Mouse (Mus musculus) cerebellum, postnatal 10 days (tissue): Measurements from ENCODE around the gene Rnf217.
A peak's percentile ranks its signal among the peaks of the same experiment; 100 is the strongest.

Experiments
- DNase-seq, 2 experiments: peaks; one replicate each; pipeline ENCODE4 v3.0.0; 2021; ENCODE audit warnings: mixed read lengths in 2 of 2

The Rnf217 gene

DNA sequence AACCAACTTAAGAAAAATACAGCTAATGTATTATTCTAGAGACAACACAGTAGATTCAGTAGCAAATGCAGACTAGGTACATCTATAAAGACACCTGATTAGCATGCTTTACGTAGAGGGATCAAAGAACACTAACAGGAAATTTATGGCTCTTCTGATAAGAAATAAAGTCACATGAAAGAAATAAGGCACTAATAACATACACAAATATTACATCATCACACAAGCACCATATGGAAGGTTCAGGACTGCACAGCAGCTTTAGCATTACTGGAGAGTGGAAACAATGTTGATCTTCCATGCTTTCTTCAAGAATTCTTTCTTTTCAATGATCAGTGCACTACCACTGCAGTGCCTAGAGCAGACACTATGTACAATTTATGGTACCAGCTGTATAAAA lies 114.7 kb downstream of the Rnf217 start:
- DNase-seq, result no peak

DNA sequence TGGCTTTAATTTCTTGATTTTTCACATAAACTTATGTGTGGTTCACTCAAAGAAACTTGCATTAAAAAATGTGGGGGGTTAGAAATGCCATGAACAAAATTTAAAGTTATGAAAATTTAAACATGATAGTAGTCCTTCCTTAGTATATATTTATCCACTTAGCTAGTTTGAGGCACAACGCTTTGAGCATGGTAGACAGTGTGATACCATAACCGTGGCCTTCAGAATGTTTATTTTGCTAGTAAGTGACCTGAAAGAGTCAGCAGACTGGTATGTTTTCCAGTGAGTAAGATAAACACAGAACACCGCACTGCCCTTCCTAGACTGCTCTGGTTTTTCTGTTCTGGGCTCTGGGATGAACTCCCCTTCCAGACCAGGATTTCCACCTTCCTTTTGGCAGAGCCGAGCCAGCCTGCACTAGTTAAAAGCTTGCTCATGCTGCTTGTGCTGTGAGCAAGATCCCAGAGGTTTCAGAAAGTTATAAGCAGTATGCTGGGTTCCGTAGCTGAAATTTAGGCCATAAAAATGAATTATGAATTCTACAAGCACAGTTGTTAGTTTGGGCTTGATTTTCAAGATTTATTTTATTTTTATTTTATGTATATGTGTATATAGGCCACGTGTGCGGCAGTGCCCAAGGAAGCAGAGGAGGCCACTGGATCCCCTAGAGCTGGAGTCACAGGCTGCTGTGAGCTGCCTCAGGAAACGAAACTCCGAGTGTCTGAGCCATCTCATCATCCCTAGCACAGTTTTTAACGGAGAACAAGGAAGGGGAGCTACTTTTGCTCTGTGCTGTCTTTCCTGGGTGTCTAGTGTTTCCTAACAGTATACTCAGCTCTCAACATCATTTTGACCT lies 141.7 kb downstream of the Rnf217 start:
- DNase-seq, result no peak

DNA sequence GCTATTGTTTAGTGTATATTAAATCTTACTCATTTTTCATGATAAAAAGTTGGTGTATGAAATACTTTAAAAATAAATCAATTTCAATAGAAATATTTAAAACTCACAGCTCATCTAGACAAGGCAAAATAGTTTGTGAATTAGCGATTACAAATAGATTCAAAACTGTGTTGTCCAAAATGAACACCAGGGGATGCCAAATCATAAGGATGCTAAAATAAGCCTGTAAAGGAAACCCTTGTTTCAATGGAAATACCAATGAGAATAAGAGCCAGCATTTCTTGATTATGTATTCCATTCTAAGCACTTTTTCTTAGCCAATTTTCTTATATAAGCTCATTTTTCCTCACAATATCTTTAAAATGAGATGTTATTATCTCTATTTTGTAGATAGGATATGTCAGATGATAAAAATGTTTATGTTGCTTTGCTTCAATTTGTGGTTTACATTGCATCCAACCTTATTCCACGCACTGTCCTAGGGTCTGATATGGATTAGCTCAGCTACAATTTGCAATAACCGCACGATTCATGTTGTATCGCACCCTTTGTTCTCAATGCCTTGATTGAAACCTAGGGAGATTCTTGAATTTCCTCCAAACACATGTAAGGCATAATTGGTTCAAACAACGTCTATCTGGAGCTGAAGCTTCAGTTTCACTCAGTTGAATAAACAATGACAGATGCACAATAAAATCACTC lies 143.0 kb downstream of the Rnf217 start:
- DNase-seq, result peak; percentile 34 to 54

DNA sequence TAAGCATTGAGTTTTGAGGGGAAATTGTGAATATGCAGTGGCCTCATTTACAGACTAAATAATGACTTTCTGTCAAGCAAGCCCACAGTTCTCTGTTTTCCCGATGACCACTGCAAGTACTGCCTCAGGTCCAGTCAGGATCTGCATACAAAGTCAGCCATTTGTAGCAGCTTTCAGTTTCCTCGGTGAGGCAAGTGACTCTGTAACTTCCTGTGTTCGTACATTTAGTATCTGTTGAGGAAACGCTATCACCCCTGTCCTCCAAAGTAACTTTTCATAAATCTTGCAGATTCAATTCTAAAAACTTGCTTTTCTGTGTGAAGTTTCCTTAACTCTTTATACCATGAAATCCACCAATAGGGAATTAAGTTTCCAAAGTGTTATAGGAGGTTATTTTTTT lies 143.6 kb downstream of the Rnf217 start:
- no peak for DNase-seq

DNA sequence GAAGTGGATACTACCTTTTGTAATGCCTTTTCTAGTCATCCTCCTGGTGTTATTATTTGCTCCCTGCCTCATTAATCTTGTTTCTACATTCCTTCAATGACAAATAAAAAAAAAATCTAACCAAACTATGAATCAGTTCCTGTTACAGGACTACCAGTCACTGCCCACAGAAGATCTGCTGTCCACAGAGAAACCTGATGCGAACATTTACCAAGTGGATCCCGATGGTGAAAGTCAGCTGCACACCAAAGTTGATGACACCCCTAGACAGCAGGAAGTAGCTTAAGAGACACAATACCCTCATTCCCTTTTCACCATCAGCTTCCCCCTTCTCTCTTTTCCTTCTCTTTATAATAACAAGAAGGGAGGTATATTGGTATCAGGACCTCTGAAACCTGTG lies 145.9 kb downstream of the Rnf217 start:
- DNase-seq, result no peak

DNA sequence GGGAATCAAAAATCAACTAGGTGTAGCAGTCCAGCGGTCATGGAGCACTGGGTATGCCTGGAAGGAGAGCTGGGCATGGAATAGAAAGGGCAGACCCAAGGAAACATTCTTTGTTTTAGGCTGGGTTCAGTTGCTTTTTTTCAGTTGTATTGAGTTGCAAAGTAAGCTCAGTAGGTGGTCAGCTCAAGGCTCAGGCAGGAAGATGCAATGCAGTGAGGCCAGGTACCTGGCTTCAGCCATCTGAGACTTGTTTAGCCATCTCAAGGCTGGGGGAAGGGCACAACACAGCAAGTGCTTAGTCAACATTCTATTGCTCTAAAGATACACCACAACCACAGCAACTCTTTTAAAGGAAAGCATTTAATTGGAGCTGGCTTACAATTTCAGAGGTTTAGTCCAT lies 152.2 kb downstream of the Rnf217 start:
- DNase-seq, result no peak

DNA sequence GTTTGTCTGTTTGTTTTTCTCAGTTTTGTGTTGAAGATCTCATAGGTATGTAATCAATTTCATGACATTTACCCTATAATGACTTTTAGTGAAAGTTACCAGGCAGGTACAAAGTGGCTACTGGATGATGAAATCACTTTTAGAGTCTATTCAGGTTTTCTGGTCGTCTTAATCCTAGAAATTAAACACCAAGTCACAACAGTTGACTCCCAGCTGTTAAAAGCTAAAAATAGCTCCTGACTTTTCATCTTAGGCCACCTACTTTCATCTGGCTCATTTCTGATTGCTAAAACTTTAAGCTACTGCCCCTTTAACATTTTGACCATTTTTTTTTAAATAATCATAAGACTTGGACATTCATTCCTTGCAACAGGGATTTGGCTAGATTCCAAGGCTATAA lies 161.9 kb downstream of the Rnf217 start:
- DNase-seq, result peak in 1 of 2 experiments; percentile 8

DNA sequence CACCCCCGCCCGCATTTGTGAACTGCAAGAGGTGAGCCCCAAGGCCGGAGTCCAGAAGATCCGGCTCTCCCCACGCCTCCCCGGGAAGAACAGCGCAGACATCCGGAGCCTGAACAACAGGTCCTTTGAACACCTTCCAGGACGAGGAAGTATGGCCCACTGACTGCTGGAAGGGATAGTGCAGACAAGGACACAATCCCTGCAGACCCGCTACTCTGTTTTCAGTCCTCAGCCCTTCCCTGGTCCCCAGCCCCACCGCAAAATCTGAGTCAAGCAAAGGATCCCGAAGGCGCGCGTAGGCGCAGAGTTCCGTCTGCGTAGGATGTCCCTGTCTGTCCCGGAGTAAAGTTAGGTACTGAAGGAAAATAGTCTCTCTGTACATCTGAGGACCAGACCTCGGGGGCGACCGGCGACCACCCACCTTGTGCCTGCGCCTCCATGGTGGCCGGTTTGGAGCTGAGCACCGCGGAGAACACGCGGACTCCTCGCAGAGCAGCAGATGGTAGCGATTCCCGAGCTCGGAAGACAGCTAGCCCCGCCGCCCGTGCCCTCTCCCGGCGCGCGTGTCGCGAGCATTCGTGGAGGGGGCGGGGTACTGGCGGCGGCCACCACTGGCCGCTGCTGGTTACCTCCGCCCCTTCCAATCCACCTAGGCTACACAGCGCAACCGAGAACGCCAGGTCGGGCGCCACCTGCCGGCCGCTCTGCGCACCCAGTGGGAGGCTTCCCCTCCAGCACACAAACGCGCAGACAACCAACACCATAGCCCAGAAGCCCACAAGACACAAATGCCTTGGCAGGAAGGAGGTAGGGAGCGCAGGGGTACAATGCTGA lies 163.5 kb downstream of the Rnf217 start, which contains the start of gene Tpd52l1:
TSS of gene Tpd52l1 (minus strand) at position 668 of the 834 bp plus-strand sequence.
- DNase-seq, result peak; percentile 95

DNA sequence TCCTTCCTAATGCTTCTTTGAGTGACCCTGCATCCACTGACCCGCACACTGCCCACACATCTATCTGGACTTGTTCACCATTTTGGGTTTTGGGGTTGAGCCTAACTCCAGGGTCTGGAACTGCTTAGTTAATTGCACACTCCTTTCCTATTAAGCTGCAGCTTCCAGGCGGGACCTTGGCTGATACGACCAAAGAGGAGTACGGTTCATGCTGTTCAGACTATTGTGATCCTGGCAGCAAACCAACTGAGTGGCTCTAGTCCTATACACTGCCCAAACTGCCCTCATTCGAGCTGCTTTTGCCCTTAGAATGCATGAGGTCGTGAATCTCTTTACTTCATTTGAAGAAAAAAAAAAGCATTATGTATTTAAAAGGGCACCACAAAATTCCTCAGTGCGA lies 164.8 kb downstream of the Rnf217 start:
- peak; percentile 56 to 57 for DNase-seq
